Mouse (Mus musculus) right cerebral cortex, postnatal 10 days (tissue): ENCODE measurements at regions not wholly inside any gene's neighbourhood (a gene's known extent, or its start where the extent isn't known, plus 50 kb on each side); places are given as distances from the start of the nearest gene placed in this dataset.

Experiments used
- DNase-seq, 2 experiments: peaks; one replicate each; pipeline ENCODE4 v3.0.0; 2021; ENCODE audit warnings: low spot score in 2 of 2

GRCm38 (mm10) chr11:113089637-113090351 lies 307.8 kb downstream of the Sox9 start:
- no peak for DNase-seq

- DNase-seq, result no peak
Observed at GRCm38 (mm10) chr11:113091901-113092568, 310.0 kb downstream of the Sox9 start.

- no peak for DNase-seq
Observed at GRCm38 (mm10) chr11:113093895-113094445, 311.9 kb downstream of the Sox9 start.

GRCm38 (mm10) chr11:113095625-113096024 lies 313.6 kb downstream of the Sox9 start:
- no peak for DNase-seq

GRCm38 (mm10) chr11:113096209-113096608 lies 314.2 kb downstream of the Sox9 start:
- DNase-seq, result no peak

- DNase-seq, result no peak
Observed at GRCm38 (mm10) chr11:113098360-113098759, 316.3 kb downstream of the Sox9 start.

- DNase-seq, result no peak
Observed at GRCm38 (mm10) chr11:113100800-113101199, 318.8 kb downstream of the Sox9 start.

- no peak for DNase-seq
Observed at GRCm38 (mm10) chr11:113101534-113101933, 319.5 kb downstream of the Sox9 start.

- DNase-seq, result no peak
Observed at GRCm38 (mm10) chr11:113103161-113103845, 321.3 kb downstream of the Sox9 start.

- no peak for DNase-seq
Observed at GRCm38 (mm10) chr11:113105371-113105770, 323.3 kb downstream of the Sox9 start.

GRCm38 (mm10) chr11:113107205-113107844 lies 325.3 kb downstream of the Sox9 start:
- no peak for DNase-seq

GRCm38 (mm10) chr11:113107966-113108699 lies 326.1 kb downstream of the Sox9 start:
- DNase-seq, result no peak

GRCm38 (mm10) chr11:113109096-113109495 lies 327.1 kb downstream of the Sox9 start:
- DNase-seq, result no peak

- DNase-seq, result no peak
Observed at GRCm38 (mm10) chr11:113113220-113113817, 331.3 kb downstream of the Sox9 start.

- no peak for DNase-seq
Observed at GRCm38 (mm10) chr11:113117179-113117898, 335.3 kb downstream of the Sox9 start.

- DNase-seq, result no peak
Observed at GRCm38 (mm10) chr11:113120570-113120969, 338.5 kb downstream of the Sox9 start.

GRCm38 (mm10) chr11:113121307-113121706 lies 339.3 kb downstream of the Sox9 start:
- no peak for DNase-seq

- DNase-seq, result no peak
Observed at GRCm38 (mm10) chr11:113122137-113122536, 340.1 kb downstream of the Sox9 start.

GRCm38 (mm10) chr11:113122964-113123363 lies 340.9 kb downstream of the Sox9 start:
- DNase-seq, result no peak

GRCm38 (mm10) chr11:113125832-113126231 lies 343.8 kb downstream of the Sox9 start:
- DNase-seq, result no peak
